Mouse (Mus musculus) brain, embryonic 14.5 days (tissue): ENCODE measurements around the gene Gpsm3.

Experiments used
- CTCF ChIP-seq: fragments of 200-500 bp; IDR thresholded peaks from 2 replicates; pipeline ENCODE4 v1.5.1; 2012; ENCODE audit warnings: inconsistent platforms, mild to moderate bottlenecking, moderate library complexity, borderline replicate concordance; ENCODE audit not compliant: insufficient read depth, insufficient read length; ENCODE audit errors: extremely low read depth
- POLR2A ChIP-seq: fragments of 200-500 bp; IDR thresholded peaks from 2 replicates; pipeline ENCODE4 v1.6.1; 2012; ENCODE audit warnings: mild to moderate bottlenecking, inconsistent platforms, borderline replicate concordance; ENCODE audit not compliant: poor library complexity, insufficient read depth, insufficient read length, severe bottlenecking; ENCODE audit errors: extremely low read depth

GRCm38 (mm10) chr17:34623161-34623560, 33.6 kb downstream of the Gpsm3 start:
- TF ChIP-seq CTCF (no peak), POLR2A (no peak)
